Mouse (Mus musculus) mature B cell (primary cell): ENCODE data around the gene Nr4a1.

Source experiments
- in situ Hi-C: fragments of 300-500 bp; cut with MboI; formaldehyde crosslinking; loops from 2 replicates; pipeline ENCODE4 v1.14.3; 2019

Gene Nr4a1

DNA sequence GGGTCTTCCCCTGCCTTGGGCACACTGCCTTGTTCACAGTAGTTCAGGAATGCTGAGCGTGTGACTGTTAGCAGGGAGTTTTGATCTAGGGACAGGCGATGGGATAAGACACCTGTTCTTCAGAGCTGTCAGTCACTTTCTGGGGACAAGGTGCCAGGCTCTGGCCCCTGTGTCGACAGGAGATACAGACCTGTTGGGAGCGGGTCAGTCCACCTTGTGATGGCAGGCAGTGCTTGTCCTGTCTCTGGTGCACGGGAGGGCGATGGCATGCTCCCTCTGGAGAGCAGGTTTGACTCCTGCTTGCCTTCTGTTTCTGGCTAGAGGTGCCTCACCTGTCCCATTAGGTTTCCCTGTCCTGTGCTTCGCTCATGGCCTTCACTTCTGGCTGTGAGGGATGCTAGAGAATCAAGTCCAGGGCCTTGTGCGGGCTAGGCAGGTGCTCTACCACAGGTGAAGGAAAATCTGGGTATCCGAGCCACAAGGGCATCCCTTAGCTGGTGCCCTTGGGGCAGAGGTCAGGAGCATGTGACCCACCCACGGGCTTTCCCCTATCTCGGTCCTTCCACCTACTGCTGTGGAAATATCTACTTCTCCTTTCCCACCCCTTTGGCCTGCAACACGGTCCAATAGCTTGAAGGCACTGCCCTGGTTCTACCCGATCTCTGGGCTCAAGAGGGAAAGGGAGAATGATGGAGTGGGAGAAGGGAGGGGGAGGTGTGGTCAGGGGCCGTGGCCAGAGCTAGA is 2.6 kb downstream of the Nr4a1 start:
- in situ Hi-C loops, result no loop called here

DNA sequence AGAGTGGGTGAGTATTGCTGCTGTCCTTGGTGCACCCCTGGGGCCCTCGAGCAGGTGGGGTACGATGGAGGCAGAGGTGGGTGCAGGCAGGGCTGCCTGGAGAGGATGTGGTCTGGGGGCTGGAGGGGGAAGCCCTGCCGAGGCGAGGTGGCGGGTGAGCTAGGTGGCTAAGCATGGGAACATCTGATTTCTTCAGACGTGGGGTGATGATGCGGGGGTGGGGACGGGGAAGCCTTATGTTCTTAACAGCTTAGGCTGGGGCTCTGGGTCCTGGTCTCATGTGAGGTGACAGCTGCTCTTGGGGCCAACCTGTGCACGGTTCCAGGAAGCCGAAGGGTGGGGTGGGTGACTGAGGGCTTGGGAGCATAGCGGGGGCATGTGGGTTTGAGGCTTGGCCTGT is 4.4 kb downstream of the Nr4a1 start:
- in situ Hi-C loops, result no loop called here

DNA sequence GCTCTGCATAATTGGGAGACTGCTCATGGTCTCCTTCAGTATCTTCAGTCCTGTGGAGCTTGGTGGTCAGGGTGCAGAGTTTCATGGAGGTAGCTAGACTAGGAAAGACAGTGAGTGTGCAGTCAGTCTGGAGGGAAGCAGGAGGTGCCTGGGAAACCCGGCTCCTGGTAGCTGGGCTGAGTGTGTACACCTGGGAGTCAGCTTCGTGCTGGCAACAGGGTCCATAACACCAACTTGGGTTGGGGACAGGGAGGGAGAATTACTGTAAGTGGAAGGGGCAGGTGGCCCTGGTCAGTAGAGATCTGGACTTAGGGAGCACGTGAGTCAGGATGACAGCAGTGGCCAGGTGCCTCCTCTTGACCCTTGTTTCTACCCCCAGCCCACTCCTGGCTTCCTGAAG is 5.9 kb downstream of the Nr4a1 start:
- in situ Hi-C loops, result no loop called here

DNA sequence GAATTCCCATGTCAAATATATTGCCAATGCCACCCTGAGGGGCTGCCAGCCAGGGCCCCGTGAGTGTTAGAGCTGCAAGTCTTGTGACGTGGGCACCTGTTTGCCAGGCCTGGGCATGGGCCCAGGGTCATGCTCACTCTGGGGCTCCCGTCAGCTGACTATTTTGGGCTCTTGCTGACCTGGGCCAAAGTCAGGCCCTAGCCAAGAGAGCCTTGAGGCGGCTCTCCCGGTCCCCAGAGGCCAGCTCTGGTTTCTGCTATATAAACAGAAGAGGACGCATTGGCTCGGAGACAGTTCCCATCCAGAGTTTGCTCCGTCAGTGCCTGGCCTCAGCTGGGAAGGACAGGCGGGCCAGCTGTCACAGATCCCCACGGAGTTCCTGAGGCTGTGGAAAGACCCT is 6.3 kb downstream of the Nr4a1 start:
- in situ Hi-C loops, result no loop called here

DNA sequence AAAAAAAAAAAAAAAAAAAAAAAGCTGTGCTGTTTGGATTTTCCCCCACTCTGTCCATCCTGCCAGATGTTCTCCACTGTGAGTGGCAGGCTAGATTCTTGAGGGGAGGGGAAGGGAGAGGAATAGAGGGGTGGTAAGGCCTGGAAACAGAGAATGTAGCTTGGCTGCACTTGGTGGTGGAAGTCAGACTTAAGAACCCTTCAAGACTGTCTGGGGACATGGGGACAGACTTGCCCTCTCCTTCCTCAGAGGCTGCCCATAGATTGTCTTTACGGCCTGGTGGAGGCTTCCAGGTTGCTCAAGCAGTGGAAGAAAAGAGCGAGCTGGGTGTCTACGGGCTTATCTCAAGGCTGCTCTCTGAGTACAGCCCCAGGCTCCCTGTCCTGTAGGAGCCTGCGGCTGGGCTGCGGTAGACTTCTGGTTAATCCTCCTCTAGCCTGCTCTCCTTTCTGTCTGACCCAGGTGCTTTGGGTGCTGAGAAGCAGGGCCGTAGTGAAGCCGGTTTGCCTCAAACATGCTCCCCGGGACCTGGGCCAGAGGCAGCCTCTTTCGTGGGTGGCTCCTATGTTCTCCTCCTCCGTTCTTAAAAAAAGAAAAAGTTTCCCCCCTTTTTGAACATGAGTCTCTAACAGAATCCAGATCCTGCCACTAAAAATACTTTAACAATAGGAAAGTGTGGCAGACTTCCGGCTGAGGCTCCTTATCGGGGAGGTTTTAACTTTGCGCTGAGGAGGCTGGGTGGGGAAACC is 7.0 kb downstream of the Nr4a1 start:
- in situ Hi-C loops, result no loop called here

DNA sequence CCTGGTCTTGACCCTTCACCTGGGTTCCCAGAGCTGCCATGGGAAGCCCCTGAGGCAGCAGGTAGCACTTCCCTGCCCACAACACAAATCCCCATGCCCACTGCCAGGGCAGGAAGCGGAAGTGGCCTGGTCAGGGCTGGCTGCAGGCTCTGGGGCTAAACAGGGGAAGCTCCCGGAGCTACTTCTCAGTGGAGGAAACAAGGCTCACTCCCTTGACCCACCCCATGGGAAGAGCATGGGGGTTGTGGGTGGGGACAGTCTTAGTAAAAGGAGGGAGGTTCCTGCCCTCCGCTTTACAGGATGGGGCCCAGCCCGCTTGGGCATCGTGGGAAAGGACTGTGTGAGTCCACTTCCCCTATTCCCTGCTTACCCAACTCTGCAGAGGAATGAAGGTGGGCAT is 8.4 kb downstream of the Nr4a1 start:
- in situ Hi-C loops, result no loop called here

DNA sequence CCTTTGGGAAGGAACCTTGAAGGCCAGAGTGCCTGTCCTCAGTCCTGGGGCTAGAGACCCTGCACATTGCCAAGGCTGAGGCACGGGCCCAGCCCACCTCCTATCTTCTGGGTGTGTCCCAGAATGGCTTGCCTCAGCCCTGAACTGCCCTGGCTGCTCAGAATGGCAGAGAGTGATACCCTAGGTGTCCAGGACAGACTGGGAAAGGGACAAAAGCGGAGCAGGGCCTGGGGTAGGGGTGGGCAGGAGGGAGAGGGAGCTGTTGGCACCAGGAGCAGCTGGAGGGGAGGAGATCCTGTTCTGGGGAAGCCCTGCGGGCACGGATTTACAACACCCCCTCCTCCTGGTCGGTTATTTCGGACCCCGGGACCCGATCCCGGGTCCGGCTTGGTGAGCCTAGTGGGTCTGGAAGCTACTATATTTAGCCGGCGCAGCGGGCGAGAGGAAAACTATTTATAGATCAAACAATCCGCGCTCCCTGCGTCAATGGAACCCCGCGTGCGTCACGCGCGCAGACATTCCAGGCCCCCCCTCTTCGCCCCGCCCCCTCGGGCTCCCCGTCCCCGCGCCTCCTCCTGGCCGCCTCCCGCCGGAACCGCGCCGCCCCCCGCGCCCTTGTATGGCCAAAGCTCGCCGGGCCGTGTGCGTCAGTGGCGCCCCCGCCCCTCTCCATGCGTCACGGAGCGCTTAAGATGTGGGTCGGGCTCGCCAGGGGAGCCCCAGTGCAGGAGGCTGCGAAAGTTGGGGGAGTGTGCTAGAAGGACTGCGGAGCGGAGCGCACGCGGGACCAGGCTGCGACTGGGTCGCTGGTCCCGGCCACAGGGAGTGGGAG is 12.3 kb downstream of the Nr4a1 start:
- in situ Hi-C loops, result no loop called here

DNA sequence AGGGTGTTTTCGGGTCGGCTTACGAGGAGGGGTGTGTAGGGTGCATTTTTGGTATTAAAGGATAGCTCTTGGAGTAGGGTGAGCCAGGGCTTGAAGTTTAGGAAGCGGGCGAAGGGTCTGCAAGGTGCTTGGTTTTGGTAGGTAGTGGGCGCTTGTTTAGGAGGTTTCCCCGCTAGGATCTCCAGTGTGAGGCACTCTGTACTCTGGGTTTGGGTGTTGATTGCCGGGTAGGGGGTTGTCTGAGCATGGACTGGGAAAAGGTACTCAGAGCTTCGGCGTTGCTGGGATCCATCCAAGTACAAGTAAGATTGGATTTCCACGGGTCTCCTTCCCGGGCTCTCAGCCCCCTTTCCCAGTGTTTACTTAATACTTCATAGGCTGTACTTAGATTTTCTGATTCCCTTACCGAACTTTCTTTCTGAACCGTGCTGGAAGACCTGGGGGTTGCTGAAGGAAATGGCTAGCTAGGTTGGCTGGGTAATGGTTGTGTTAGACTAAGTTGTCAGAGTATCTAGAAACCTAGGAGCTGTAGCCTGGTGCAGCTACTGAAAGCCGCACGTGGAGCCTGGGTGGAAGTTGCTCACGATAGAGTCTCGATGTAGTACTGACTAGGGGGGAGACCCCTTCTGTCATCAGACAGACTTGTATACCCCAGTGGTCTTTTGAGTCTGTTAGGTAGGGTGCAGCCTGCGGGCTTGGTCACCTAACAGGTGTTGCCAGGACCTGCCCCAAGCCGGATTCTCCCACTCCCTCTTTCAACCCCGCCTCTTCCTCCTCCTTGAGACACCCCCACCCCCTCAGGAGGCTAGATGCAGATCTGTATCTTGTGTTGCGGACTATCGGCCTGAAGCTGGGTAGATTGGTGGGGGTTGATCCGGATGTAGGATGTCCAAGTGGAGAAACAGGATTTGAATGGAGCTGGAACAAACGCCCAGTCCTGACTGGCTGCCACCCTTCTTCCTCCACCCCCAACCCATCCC is 13.3 kb downstream of the Nr4a1 start:
- in situ Hi-C loops, result no loop called here

DNA sequence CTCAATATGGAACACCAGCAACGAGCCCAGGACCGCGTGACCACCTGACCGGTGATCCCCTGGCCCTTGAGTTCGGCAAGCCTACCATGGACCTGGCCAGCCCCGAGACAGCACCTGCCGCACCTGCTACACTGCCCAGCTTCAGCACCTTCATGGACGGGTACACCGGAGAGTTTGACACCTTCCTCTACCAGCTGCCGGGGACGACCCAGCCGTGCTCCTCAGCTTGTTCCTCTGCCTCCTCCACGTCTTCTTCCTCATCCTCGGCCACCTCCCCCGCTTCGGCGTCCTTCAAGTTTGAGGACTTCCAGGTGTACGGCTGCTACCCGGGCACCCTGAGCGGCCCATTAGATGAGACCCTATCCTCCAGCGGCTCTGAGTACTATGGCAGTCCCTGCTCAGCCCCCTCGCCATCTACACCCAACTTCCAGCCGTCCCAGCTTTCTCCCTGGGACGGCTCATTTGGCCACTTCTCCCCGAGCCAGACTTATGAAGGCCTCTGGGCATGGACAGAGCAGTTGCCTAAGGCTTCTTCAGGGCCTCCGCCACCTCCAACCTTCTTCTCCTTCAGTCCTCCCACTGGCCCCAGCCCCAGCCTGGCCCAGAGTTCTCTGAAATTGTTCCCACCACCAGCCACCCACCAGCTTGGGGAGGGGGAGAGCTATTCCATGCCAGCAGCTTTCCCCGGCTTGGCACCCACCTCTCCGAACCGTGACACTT is 16.2 kb downstream of the Nr4a1 start:
- in situ Hi-C loops, result no loop called here

DNA sequence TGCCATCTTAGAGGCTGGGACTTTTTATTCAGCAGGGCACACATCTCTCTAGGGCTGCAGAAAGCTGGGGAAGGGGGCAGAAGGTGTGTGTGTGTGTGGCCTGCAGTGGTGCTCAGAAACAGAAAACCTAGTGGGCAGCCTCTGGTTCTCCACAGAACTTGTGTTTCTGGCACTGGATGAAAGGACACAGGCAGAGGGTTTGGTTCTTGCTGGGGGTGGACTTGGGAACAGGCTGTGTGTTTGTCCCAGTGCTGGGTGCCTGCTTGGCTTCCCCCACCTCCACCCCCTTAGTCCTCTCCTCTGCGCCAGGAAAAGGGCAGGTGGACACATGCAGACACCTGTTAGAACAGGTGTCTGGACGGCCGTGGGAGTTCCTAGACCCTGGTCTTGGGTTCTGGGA is 17.0 kb downstream of the Nr4a1 start:
- in situ Hi-C loops, result no loop called here

DNA sequence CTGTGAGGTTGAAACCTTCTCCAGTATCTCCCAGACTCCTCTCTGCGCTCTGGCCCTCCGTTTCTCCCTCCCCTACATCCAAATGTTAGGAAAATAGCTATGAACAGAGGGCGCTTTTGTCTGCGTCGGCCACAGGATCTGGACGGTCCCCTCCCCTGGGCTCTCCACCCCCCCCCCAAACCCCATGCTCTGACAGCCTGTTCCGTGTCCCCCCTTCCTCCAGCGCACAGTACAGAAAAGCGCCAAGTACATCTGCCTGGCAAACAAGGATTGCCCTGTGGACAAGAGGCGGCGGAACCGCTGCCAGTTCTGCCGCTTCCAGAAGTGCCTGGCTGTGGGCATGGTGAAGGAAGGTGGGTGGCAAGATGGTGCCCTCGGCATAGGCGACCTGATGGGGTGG is 17.4 kb downstream of the Nr4a1 start:
- in situ Hi-C loops, result no loop called here

DNA sequence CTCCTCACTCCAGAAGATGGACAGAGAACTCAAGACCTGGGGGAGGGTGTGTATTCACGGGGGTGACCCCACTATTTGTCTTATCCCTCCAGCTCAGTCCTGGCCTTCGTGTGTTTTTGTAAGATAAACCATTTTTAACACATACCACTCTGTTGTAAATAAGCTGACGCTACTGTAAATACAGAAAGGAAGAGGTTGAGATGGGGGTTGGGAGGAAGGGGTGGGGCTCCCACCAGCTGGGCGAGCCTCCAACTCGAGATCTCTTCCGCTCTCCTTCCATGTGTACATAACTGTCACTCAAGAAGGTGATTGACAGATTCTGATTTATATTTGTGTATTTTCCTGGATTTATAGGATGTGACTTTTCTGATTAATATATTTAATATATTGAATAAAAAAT is 20.3 kb downstream of the Nr4a1 start:
- in situ Hi-C loops, result no loop called here

DNA sequence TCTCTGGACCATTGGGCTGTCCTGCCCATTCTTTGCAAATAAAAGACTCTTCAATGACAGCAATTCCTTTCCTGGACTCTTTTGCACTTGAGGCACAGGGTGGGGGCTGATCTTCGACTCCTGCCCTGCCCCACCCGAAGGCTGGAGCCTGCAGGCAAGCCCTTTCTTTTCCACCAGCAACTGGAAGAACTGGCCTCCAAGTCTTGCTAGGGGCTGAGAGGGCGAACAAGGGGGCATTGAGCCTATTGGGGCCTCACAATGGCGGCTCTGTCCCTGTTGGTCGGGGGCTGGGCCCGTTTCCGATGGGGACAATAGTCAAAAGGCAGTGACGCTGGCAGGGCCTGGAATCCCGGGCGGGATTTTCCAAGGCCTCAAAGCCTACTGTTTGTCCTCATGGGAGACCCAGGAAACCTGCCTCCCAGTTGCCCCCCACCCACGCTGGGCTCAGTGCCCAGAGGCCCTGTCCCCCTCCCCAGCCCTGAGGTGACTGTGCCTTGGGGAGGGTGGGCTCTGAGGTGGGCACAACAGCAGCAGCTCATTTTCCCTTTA is 23.4 kb downstream of the Nr4a1 start:
- in situ Hi-C loops, result loop anchor here (5.0 kb wide), 1 partner anchor 35 kb away; no protein-coding TSS in a partner anchor

DNA sequence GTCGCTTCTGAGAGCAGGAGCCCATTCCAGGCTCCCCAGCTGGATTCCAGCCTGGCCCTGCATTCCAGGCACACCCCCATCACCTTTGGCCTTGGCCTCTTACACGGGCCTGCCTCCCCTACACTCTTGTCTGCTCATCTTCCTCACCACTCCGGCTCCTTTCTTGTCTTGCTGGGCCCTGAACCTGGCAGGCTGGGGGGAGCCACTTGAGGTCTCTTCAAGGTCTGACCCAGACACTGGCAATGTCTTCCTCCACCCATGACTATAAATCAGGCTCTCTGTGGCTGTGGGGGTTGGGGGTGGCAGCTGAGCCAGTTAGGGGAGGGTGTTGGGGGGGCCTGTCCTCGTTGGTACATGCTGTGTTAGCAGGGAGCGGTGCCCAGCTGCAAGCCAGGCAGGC is 24.5 kb downstream of the Nr4a1 start:
- in situ Hi-C loops, result loop anchor here (5.0 kb wide), 1 partner anchor 36 kb away; no protein-coding TSS in a partner anchor

DNA sequence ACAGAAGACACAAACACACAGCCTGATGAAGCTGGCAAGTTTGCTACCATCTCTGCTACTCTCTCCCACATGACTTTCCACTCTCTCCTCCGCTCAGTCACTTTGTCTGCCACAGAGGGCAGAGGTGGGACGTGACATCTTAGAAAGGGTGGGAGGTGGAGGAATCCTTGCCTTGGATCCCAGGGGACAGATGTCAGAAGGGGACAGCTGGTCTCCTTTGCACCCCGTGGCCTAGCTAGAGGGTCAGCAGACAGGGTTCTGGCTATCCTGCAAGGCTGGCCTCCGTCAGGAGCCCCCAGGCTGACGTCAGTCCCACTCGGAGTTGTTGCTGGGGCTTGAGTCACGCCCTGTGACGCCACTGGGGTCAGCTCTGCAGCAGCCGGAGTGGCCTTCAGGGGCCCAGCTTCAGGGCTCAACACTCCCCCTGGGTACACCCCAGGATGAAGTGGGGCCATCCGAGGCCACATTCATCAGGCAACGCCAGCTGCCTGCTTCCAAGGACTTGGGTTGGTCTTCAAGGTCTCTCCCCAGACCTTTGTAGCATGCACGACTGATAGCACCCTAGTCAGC is 25.4 kb downstream of the Nr4a1 start:
- in situ Hi-C loops, result loop anchor here (5.0 kb wide), 1 partner anchor 37 kb away; no protein-coding TSS in a partner anchor

DNA sequence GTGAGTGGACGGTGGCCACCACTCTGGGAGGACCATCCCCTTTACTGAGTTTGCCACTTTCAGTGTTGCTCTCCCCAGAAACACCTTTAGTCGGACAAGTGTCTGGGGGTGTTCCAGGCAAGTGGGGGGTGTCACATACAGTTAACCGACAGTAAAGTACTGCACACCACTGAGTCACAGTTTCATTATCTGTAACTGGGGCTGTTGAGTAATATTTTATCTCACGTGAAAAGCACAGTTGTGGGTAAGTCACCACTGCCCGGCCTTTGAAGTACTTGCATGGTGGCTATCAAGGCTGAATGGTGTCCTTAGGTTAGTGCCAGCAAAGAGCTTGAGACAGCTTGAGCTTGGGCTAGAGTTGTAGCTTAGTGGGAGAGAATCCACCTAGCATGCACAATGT is 28.4 kb downstream of the Nr4a1 start:
- in situ Hi-C loops, result no loop called here

DNA sequence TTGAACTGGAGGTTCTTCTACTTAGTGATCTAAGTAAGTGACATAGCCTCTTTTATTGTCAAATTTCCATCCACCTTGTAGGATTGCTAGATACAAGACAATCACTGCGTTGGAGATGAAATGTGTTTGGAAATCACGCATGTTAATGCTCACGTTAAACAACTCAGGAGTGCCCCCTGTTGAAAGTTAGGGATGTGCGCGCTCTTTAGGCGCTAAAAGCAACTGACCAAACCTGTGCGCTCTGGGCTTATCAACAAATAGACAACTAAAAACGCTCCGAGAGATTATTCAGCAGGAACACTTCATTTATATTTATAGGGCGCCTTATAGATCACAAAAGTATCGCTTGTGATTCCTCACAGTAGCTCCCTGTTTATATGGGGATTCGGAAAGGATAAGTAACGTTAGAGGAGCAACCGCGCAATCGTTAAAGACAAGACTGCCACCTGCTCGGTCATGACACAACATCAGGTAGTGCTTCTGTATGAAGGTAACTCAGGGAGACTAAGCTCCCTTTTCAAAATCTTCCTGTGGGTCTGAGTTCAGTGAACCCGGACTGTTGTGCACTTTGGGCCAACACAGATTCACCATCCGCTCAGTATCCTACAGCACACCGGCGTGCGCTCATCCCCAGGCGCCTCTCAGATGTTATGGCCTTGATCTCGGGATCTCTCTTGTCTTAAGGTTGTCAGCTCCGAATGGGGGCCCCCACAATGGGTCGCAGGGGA is 29.3 kb downstream of the Nr4a1 start:
- in situ Hi-C loops, result no loop called here

DNA sequence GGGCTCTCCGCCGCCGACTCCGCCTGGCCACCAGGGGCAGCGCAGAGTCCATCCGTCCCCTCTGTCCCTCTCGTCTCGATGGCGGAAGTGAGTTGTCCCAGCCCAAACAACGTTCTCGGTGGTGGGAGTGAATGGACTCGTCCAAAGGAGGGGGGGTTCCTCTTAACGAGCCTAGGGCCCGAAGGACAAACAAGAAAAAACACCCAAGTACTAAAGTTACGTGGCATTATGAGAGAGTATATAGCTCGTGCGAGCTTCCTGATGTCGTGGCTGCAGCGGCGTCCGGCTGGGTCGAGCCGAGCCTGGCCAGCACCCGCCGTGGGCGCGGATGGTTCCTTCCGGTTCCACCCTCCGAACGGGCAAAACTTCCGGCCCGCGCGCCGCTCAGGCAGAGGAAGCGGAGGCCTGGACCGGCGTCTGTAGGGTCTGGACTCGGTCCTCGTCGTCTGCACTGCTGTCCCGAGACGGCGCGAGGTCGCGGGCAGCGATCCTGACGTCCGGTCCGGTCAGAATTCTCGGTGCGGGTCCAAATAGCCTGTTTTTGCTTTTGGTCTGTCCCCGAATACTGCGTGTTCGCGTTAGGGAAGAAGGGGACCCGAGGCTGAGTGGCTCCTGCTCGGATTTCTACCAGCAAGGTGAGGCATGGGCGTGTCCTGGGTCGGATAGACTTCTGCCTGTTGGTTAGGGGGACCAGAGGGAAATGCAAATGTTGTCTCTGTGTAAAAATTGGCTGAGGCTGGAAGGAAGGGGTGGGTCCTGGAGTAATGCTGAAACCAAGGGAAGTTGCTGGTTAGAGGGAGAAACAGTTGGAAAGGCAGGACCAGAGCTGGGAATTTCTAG is 30.1 kb downstream of the Nr4a1 start, which contains the start of gene Atg101:
TSS of gene Atg101 (plus strand) at position 362 of the 840 bp plus-strand sequence.
- in situ Hi-C loops, result no loop called here
